8 mouse cellular contexts compared by ENCODE assay signal in genomic region chr5:124483655-124484396, GRCm38 (mm10). TPM values are rescaled to one million over a fixed set of nuclear protein-coding genes. Genes with fewer than 3 reads are reported as not detected.
DNase-seq lines count a peak whose midpoint lies in the region; ATAC-seq and TF ChIP-seq lines count a peak whose summit lies in the region.

No protein-coding gene starts in this region.

- intact Hi-C loops in gastrocnemius, adult 2 months (cut with DNase I) = no loop called here

- peak overlapping the region; percentile 82 for H3K9ac ChIP-seq in limb, embryonic 13.5 days

- peak overlapping the region; percentile 68 for H3ac ChIP-seq in C2C12 (ENCODE audit: control insufficient read depth, insufficient read length, low read depth)

- peak overlapping the region; percentile 74 for H3K4me3 ChIP-seq in gastrocnemius, adult 2 months
- H3K4me3 ChIP-seq in C2C12 (ENCODE audit: insufficient read depth, poor library complexity, severe bottlenecking) = peak overlapping the region; percentile 84
- peak overlapping the region; percentile 59 for H3K4me3 ChIP-seq in limb, embryonic 13.5 days
- H3K4me3 ChIP-seq in small intestine, adult 2 months (ENCODE audit: low read depth, low read length) = peak overlapping the region; percentile 98

- H3K79me2 ChIP-seq in C2C12 (ENCODE audit: control insufficient read depth, insufficient read depth) = peaks cover 22% of the 10 kb centered on the region

- H3K36me3 ChIP-seq in C2C12 (ENCODE audit: control insufficient read depth, insufficient read depth) = no peaks in the 10 kb centered on the region
- no peaks in the 10 kb centered on the region for H3K36me3 ChIP-seq in limb, embryonic 13.5 days
- no peaks in the 10 kb centered on the region for H3K36me3 ChIP-seq in small intestine, adult 2 months (ENCODE audit: control insufficient read depth, insufficient read depth, low read length)

- peak; percentile 21; the same call in 1 of the 2 replicates for TF ChIP-seq CTCF in gastrocnemius, adult 2 months (IDR thresholded peaks at IDR 0.05)
- TF ChIP-seq CTCF in C2C12 (IDR thresholded peaks at IDR 0.05; ENCODE audit: control insufficient read depth, insufficient read depth, insufficient read length) = no peak
- TF ChIP-seq CTCF in small intestine, adult 2 months (IDR thresholded peaks at IDR 0.05; ENCODE audit: extremely low read depth, insufficient read length, insufficient replicate concordance, low read depth, low read length) = no peak

- H3K79me3 ChIP-seq in C2C12 (ENCODE audit: low read depth) = peaks cover 2% of the 10 kb centered on the region

- peak; percentile 54 for ATAC-seq in erythroid progenitor cell, adult 5-6 weeks (replicated peaks; ENCODE audit: low FRiP score, poor library complexity, severe bottlenecking)
- peak; percentile 33 for ATAC-seq in limb, embryonic 13.5 days (ENCODE audit: low FRiP score, low read depth)

- H3K4me1 ChIP-seq in limb, embryonic 13.5 days = peaks cover 15% of the 10 kb centered on the region
- H3K4me1 ChIP-seq in small intestine, adult 2 months (ENCODE audit: control insufficient read depth, insufficient read depth, insufficient read length, low read length) = no peaks in the 10 kb centered on the region; the same call in 1 of the 2 replicates

- no peaks in the 10 kb centered on the region for H3K9me3 ChIP-seq in limb, embryonic 13.5 days

- no peak for DNase-seq in gastrocnemius, adult 2 months
- DNase-seq in gastrocnemius, adult 8-10 months (ENCODE audit: low spot score in 2 of 2) = no peak
- DNase-seq in layer of hippocampus, adult 9-10 months (ENCODE audit: low spot score) = no peak
- DNase-seq in T-cell, adult 2 months (ENCODE audit: low spot score) = no peak

- H3K4me2 ChIP-seq in limb, embryonic 13.5 days (replicated peaks) = peak overlapping the region; percentile 75

- H3K27me3 ChIP-seq in C2C12 (ENCODE audit: control insufficient read depth, insufficient read depth, insufficient read length) = no peaks in the 10 kb centered on the region
- no peaks in the 10 kb centered on the region for H3K27me3 ChIP-seq in limb, embryonic 13.5 days
- no peaks in the 10 kb centered on the region for H3K27me3 ChIP-seq in small intestine, adult 2 months (ENCODE audit: control insufficient read depth, insufficient read depth, low read length)

- WGBS in limb, embryonic 13.5 days = 8% methylated on average over 15 of the region's 15 CpGs
- WGBS in small intestine, adult 2 months = 5% methylated on average over 15 of the region's 15 CpGs

- no peak for TF ChIP-seq POLR2A in small intestine, adult 2 months (IDR thresholded peaks at IDR 0.05; ENCODE audit: low read depth, low read length)

- peak overlapping the region; percentile 97 for H3K27ac ChIP-seq in gastrocnemius, adult 2 months
- peak overlapping the region; percentile 100 for H3K27ac ChIP-seq in limb, embryonic 13.5 days
- H3K27ac ChIP-seq in small intestine, adult 2 months (ENCODE audit: insufficient read depth, low read depth, low read length) = peak overlapping the region; percentile 100

TF ChIP-seq in C2C12, 6 proteins besides CTCF, POLR2A, EP300 and RAD21:
- peak; percentile 62 for TF ChIP-seq USF1 (IDR thresholded peaks at IDR 0.05; ENCODE audit: low read depth)
- no peak for TF ChIP-seq FOSL1 (IDR thresholded peaks at IDR 0.05; ENCODE audit: insufficient read depth, low read length, poor library complexity, severe bottlenecking)

RNA-seq across cellular contexts. Expression of gene Snrnp35, which starts 0.9 kb away (rescaled TPM):
- total RNA-seq in gastrocnemius, adult 2 months (2021) = 10 to 100 TPM; 27.7 to 33.1 TPM
- total RNA-seq in gastrocnemius, adult 8-10 months (2022) = 10 to 100 TPM; 19.8 to 27.9 (median 25.2) TPM
- polyA plus RNA-seq in C2C12 (2012; fragmentation: generic; extraction: Trizol) = 23.8 TPM
- 1.7 and 7.9 TPM in 2 replicates for total RNA-seq in erythroid progenitor cell, adult 5-6 weeks (2015; ENCODE audit: low replicate concordance)
- total RNA-seq in erythroid progenitor cell, adult 5-6 weeks (2017; ENCODE audit: low replicate concordance) = 9.0 TPM in 1 of 2 replicates, not detected in the other
- 24.3 and 28.2 TPM in 2 replicates for polyA plus RNA-seq in limb, embryonic 13.5 days (2015; fragmentation: Nextera tagmentation; extraction: Ambion mirVana)
- polyA plus RNA-seq in small intestine, adult 2 months (2012; rRNA removed) = 1.2 and 1.8 TPM in 2 replicates

RNA-seq across cellular contexts. Expression of gene Rilpl2, which starts 5.7 kb away (rescaled TPM):
- total RNA-seq in gastrocnemius, adult 2 months (2021) = 1 to 10 TPM; 4.6 to 4.7 TPM
- 1 to 10 TPM; 3.2 to 5.1 (median 4.2) TPM for total RNA-seq in gastrocnemius, adult 8-10 months (2022)
- 22.8 TPM for polyA plus RNA-seq in C2C12 (2012; fragmentation: generic; extraction: Trizol)
- 7.1 and 7.9 TPM in 2 replicates for total RNA-seq in erythroid progenitor cell, adult 5-6 weeks (2015; ENCODE audit: low replicate concordance)
- total RNA-seq in erythroid progenitor cell, adult 5-6 weeks (2017; ENCODE audit: low replicate concordance) = 5.3 and 7.0 TPM in 2 replicates
- polyA plus RNA-seq in limb, embryonic 13.5 days (2015; fragmentation: Nextera tagmentation; extraction: Ambion mirVana) = 34.6 and 37.2 TPM in 2 replicates
- polyA plus RNA-seq in small intestine, adult 2 months (2012; rRNA removed) = 24.3 and 29.3 TPM in 2 replicates

RNA-seq across cellular contexts. Expression of gene Kmt5a, which starts 44.1 kb away (rescaled TPM):
- total RNA-seq in gastrocnemius, adult 2 months (2021) = 100 to 1,000 TPM; 178 to 229 TPM
- 100 to 1,000 TPM; 217 to 342 (median 227) TPM for total RNA-seq in gastrocnemius, adult 8-10 months (2022)
- 91.5 TPM for polyA plus RNA-seq in C2C12 (2012; fragmentation: generic; extraction: Trizol)
- 307 and 377 TPM in 2 replicates for total RNA-seq in erythroid progenitor cell, adult 5-6 weeks (2015; ENCODE audit: low replicate concordance)
- 344 and 488 TPM in 2 replicates for total RNA-seq in erythroid progenitor cell, adult 5-6 weeks (2017; ENCODE audit: low replicate concordance)
- 36.0 and 37.6 TPM in 2 replicates for polyA plus RNA-seq in limb, embryonic 13.5 days (2015; fragmentation: Nextera tagmentation; extraction: Ambion mirVana)
- 34.1 and 70.7 TPM in 2 replicates for polyA plus RNA-seq in small intestine, adult 2 months (2012; rRNA removed)

RNA-seq across cellular contexts. Expression of gene Rilpl1, which starts 47.4 kb away (rescaled TPM):
- total RNA-seq in gastrocnemius, adult 2 months (2021) = 100 to 1,000 TPM; 243 to 286 TPM
- total RNA-seq in gastrocnemius, adult 8-10 months (2022) = 100 to 1,000 TPM; 208 to 326 (median 241) TPM
- polyA plus RNA-seq in C2C12 (2012; fragmentation: generic; extraction: Trizol) = 15.2 TPM
- total RNA-seq in erythroid progenitor cell, adult 5-6 weeks (2015; ENCODE audit: low replicate concordance) = not detected in 2 replicates
- not detected in 2 replicates for total RNA-seq in erythroid progenitor cell, adult 5-6 weeks (2017; ENCODE audit: low replicate concordance)
- polyA plus RNA-seq in limb, embryonic 13.5 days (2015; fragmentation: Nextera tagmentation; extraction: Ambion mirVana) = 26.0 and 27.8 TPM in 2 replicates
- 2.3 and 2.9 TPM in 2 replicates for polyA plus RNA-seq in small intestine, adult 2 months (2012; rRNA removed)

RNA-seq across cellular contexts. Expression of gene Tmed2, which starts 56.7 kb away (rescaled TPM):
- total RNA-seq in gastrocnemius, adult 2 months (2021) = 100 to 1,000 TPM; 144 to 170 TPM
- total RNA-seq in gastrocnemius, adult 8-10 months (2022) = 100 to 1,000 TPM; 149 to 173 (median 155) TPM
- 187 TPM for polyA plus RNA-seq in C2C12 (2012; fragmentation: generic; extraction: Trizol)
- 454 and 638 TPM in 2 replicates for total RNA-seq in erythroid progenitor cell, adult 5-6 weeks (2015; ENCODE audit: low replicate concordance)
- 524 and 584 TPM in 2 replicates for total RNA-seq in erythroid progenitor cell, adult 5-6 weeks (2017; ENCODE audit: low replicate concordance)
- polyA plus RNA-seq in limb, embryonic 13.5 days (2015; fragmentation: Nextera tagmentation; extraction: Ambion mirVana) = 590 and 600 TPM in 2 replicates
- polyA plus RNA-seq in small intestine, adult 2 months (2012; rRNA removed) = 182 and 188 TPM in 2 replicates
